Mouse (Mus musculus) left cerebral cortex, adult 11 months (tissue): ENCODE data around the gene Dnhd1.
"Not testable (repeated sequence)": the region's sequence is repeated elsewhere in the genome, so short reads cannot be mapped to it uniquely, and the experiment has no call there.

ENCODE experiments used
- DNase-seq: peaks from one replicate; pipeline ENCODE4 v3.0.0; 2022; ENCODE audit warnings: low spot score

The Dnhd1 gene

DNA sequence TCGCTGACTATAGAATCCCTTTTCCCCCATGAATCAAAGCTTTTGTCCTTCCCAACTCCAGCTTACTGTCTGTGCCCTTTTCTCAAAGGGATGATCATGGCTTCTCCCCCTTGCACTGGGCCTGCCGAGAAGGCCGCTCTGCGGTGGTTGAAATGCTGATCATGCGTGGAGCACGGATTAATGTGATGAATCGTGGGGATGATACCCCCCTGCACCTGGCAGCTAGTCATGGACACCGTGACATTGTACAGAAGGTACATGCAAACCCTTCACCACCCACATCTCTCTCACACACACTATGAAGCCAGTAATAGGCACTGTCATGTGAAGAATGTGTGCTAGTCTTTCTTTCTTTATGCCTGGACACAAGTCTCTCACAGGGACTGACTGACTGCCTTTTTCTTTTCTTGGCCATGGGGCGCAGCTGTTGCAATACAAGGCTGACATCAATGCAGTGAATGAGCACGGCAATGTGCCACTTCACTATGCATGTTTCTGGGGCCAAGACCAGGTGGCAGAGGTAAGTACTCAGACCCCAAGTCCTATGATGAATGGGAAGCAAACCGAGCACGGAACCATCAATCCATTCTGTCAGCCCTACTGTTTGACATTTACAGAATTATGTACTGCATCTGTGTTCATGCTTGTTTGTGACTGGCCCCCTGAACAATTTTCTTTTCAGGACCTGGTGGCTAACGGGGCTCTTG lies 89.6 kb downstream of the Dnhd1 start:
- DNase-seq: no peak

DNA sequence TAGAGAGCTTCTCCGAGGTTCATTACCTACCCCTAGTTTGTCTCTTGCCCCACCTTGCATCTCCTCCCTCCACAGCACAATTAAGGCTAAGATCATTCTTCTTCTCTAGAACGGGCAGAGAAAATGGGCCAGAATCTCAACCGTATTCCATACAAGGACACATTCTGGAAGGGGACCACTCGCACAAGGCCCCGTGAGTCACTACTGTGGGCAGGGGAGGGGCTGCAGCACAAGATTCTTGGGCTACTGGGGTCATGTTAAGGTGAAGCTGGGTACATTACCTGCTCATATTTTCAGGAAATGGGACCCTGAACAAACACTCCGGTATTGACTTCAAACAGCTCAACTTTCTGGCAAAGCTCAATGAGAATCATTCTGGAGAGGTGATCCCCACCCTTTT lies 90.2 kb downstream of the Dnhd1 start:
- DNase-seq: no peak

DNA sequence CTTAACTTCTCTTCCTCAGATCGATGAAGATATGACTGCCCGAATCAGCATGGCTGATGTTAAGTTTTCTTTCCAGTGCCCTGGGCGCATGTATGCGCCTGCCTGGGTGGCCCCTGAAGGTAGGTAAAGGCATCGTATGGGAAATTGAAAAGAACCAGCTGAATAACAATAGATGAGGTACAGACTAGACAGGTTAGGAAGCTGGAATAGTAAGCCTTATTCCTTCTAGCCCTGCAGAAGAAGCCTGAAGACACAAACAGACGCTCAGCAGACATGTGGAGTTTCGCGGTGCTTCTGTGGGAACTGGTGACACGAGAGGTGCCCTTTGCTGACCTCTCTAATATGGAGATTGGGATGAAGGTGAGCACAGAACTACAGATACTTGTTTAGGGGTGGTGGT lies 91.4 kb downstream of the Dnhd1 start:
- no peak for DNase-seq

DNA sequence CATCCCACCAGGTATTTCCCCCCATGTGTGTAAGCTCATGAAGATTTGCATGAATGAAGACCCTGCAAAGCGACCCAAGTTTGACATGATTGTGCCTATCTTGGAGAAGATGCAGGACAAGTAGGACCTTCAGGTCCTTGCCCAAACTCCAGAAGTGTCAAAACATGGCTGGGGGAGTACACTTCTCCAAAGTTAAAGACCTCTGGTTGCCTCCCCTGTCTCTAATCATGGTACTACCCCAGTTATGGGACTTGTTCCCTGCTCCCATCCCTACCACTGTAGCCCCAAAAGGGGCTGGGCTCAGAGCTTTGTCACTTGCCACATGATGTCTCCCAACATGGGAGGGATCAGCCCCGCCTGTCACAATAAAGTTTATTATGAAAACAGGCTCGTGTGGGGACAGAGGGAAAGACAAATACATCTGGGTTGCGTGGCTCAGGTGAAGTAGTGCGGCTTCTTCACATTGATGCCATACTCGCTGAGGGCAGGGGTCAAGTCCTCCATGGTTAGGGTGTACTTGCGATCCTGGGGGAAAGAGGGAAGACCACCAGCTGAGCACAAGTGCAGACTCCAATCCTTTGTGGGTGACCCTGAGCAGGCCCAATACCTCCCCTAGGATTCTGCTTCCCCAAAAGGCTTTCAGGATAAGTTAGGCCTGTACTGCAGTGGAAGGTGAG lies 92.0 kb downstream of the Dnhd1 start:
- DNase-seq: not testable (repeated sequence)

GRCm38 (mm10) chr7:105743246-105743925 lies 92.8 kb downstream of the Dnhd1 start:
- DNase-seq: not testable (repeated sequence)

- peak; percentile 71 for DNase-seq
These were observed 93.4 kb downstream of the Dnhd1 start, which contains the start of gene Taf10 for GRCm38 (mm10) chr7:105743926-105744590. TSS of gene Taf10 (minus strand) at chr7:105744361.

DNA sequence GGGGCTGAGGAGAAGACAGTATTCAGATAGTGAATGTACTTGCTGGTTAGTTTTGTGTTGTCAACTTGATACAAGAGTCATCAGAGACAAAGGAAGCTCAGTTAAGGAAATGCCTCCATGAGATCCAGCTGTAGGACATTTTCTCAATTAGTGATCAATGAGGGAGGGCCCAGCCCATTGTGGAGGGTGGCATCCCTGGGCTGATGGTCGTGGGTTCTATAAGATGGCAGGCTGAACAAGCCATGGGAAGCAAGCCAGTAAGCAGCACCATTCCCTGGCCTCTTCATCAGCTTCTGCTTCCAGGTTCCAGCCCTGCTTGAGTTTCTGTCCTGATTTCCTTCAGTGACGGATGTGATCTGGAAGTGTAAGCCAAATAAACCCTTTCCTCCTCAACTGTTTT lies 97.1 kb downstream of the Dnhd1 start:
- no peak for DNase-seq

GRCm38 (mm10) chr7:105751491-105752433 lies 101.1 kb downstream of the Dnhd1 start, which contains the start of gene Tpp1:
TSS of gene Tpp1 (minus strand) at chr7:105752235.
- peak; percentile 97 for DNase-seq

DNA sequence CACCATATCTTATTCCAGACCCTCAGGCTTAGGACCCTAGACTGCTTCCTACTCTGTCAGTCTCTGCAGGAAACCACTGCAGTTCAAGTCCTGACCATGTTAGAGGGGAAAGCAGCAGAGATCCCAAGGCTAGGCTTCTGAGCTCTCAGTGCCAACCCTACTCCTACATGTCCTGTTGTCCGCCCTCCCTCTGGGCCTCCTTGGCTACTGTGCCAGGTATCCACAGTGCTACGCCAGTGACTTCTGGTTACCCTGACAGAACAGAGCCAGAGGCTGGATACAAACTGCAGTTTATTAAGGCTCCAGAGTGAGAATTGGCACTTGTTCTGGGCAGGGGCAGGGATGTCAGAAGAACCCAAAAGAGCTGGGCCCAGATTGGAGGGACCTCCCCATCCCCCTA lies 102.1 kb downstream of the Dnhd1 start:
- no peak for DNase-seq

GRCm38 (mm10) chr7:105753281-105753680 lies 102.7 kb downstream of the Dnhd1 start:
- no peak for DNase-seq

GRCm38 (mm10) chr7:105761813-105762484 lies 111.3 kb downstream of the Dnhd1 start:
- no peak for DNase-seq

DNA sequence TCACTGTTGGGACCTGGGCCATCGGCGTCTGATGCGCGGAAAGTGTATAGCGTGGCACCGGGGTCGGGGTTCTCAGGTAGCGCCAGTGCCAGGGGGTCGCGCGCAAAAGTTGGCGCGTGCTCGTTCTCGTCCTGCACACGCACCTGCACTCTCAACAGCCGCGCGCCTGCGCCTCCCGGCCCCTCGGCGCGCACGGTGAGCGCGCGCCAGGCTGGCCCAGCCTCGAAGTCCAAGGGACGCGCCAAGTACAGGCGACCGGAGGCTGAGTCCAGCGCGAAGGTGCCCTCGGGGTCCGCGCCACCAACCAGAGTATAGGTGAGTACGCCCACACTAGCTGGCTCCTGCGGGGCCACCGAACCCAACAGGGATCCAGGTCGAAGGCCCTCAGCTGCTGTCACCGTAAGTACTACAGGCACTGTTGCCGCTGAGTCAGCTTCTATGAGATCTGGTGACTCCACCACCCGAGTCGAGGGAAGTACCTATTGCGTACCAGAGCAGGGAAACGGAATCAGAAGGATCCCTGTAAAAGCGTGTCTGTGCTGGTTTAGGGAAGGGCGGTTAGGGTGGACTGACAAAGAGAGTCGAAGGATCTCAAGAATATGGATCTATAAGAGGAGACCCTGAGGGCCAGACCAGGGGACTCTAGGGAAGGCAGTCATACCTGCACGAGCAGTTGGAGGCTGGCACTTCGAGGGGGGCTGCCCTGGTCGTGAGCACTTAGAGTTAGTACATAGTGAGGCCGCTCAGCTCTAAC lies 112.1 kb downstream of the Dnhd1 start:
- DNase-seq: no peak

- DNase-seq: no peak
These were observed 113.7 kb downstream of the Dnhd1 start for GRCm38 (mm10) chr7:105764331-105764730.

GRCm38 (mm10) chr7:105767729-105768165 lies 117.1 kb downstream of the Dnhd1 start:
- no peak for DNase-seq

GRCm38 (mm10) chr7:105769959-105770358 lies 119.3 kb downstream of the Dnhd1 start:
- DNase-seq: no peak
